Mouse (Mus musculus) heart, postnatal 0 days (tissue): Measurements from ENCODE around the gene Ttc34.

ENCODE experiments used
- CTCF ChIP-seq: IDR thresholded peaks from 2 replicates; pipeline ENCODE4 v1.5.1; 2016; ENCODE audit warnings: antibody characterized with exemption, control low read depth, low read depth
- EP300 ChIP-seq: IDR thresholded peaks from 2 replicates; pipeline ENCODE4 v1.6.1; 2016; ENCODE audit warnings: antibody characterized with exemption, low read depth

DNA sequence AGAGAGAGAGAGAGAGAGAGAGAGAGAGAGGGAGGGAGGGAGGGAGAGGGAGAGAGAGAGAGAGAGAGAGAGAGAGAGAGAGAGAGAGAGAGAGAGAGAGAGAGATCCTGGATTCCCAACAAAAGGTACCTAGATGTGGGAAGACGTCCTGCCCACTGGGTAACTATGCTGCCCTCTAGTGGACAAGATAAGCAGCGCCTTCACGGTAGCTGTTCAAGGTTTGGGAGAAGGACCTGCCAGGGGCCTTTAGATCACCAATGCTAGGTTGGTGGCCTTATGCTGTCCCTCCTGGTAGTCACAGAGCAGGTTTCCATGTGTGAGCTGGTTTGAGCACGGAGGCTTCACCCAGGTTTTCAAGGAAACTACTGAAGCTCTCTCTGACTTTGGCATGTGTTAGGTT, 39.4 kb upstream of the Ttc34 start:
- TF ChIP-seq CTCF (peak; percentile 85), EP300 (no peak)
